Mouse (Mus musculus): Measurements from ENCODE around the gene Ptpn23.

GRCm38 (mm10) chr9:110402731-110403130 lies 5.3 kb downstream of the Ptpn23 start:
- TF ChIP-seq CTCF (IDR thresholded peaks at IDR 0.05; ENCODE audit: control insufficient read depth, insufficient read depth, insufficient read length): no peak
- TF ChIP-seq MAX (IDR thresholded peaks at IDR 0.05): no peak
- no peak for TF ChIP-seq MYOD1 (IDR thresholded peaks at IDR 0.05; ENCODE audit: control insufficient read depth, insufficient read length, low read depth)
- no peak for TF ChIP-seq MYOG (IDR thresholded peaks at IDR 0.05; ENCODE audit: control insufficient read depth, extremely low read depth, insufficient read length)
